Mouse (Mus musculus) forebrain, embryonic 14.5 days (tissue): ENCODE results near the gene Vnn3. TPM values are rescaled to one million over a fixed set of nuclear protein-coding genes. Genes with fewer than 3 reads are reported as not detected.

Experiments
- ATAC-seq: fragments of 200-750 bp; cut with Nextera tagmentation; 2 replicates; pipeline ENCODE4 v1.8.0; 2017; ENCODE audit warnings: mild to moderate bottlenecking, moderate library complexity
- DNase-seq: peaks from one replicate; pipeline ENCODE4 v3.0.0-alpha.2; 2015; ENCODE audit warnings: low spot score
- H3K27ac ChIP-seq: fragments of 300-500 bp; sonication (generic); 2 replicates; pipeline ENCODE4 v1.5.1; 2014; ENCODE audit warnings: low read depth, mild to moderate bottlenecking, control low read depth, low read length, moderate library complexity
- H3K27me3 ChIP-seq: fragments of 300-500 bp; sonication (generic); replicated peaks from 2 replicates; pipeline ENCODE4 v1.6.1; 2014; ENCODE audit warnings: low read length, control low read depth, mixed read lengths; ENCODE audit not compliant: control insufficient read depth, insufficient read depth
- H3K36me3 ChIP-seq: fragments of 300-500 bp; sonication (generic); 2 replicates; pipeline ENCODE4 v1.6.1; 2014; ENCODE audit warnings: low read length, control low read depth; ENCODE audit not compliant: control insufficient read depth, insufficient read depth
- H3K4me1 ChIP-seq: fragments of 300-500 bp; sonication (generic); 2 replicates; pipeline ENCODE4 v1.6.1; 2014; ENCODE audit warnings: antibody characterized with exemption, low read length, control low read depth; ENCODE audit not compliant: control insufficient read depth, insufficient read depth
- H3K4me2 ChIP-seq: fragments of 300-500 bp; sonication (generic); 2 replicates; pipeline ENCODE4 v1.6.1; 2014; ENCODE audit warnings: mild to moderate bottlenecking, control low read depth, low read length
- H3K4me3 ChIP-seq: fragments of 300-500 bp; sonication (generic); 2 replicates; pipeline ENCODE4 v1.5.1; 2014; ENCODE audit warnings: low read depth, low read length, control low read depth
- H3K9ac ChIP-seq: fragments of 300-500 bp; sonication (generic); 2 replicates; pipeline ENCODE4 v1.6.1; 2014; ENCODE audit warnings: mild to moderate bottlenecking, low read length, control low read depth, moderate library complexity
- H3K9me3 ChIP-seq: fragments of 300-500 bp; sonication (generic); replicated peaks from 2 replicates; pipeline ENCODE4 v1.6.1; 2016; ENCODE audit warnings: low read length, control low read depth, mixed read lengths; ENCODE audit not compliant: control insufficient read depth
- WGBS: fragments of 180-500 bp; shearing (Covaris S2); extraction: QIAGEN DNeasy Blood & Tissue Kit; methylation state at CpG from one replicate; pipeline ENCODE4 v1.1.7; 2014; 5-methylcytosine and 5-hydroxymethylcytosine counted together
- polyA plus RNA-seq: library from polyadenylated mRNA; unstranded; fragments of >200 nt; fragmentation: Nextera tagmentation; extraction: Ambion mirVana; gene quantifications from 2 replicates; pipeline ENCODE4 v1.2.1, GENCODE M21; 2014

Gene Vnn3
- polyA plus RNA-seq, 1 experiment from 2014 or later, result not detected

GRCm38 (mm10) chr10:23864362-23865312, 13.4 kb downstream of the Vnn3 start:
- Histone ChIP-seq H3K36me3 (no peaks in the 10 kb centered on the region), H3K9me3 (no peaks in the 10 kb centered on the region), H3K4me2 (no peak overlapping the region), H3K27ac (no peak overlapping the region), H3K4me1 (no peaks in the 10 kb centered on the region), H3K4me3 (no peak overlapping the region), H3K9ac (no peak overlapping the region), H3K27me3 (no peaks in the 10 kb centered on the region)
- WGBS, result 78% methylated on average over 9 of the region's 9 CpGs
- no peak for ATAC-seq
- DNase-seq, result peak; percentile 2

GRCm38 (mm10) chr10:23880695-23881094, 29.4 kb downstream of the Vnn3 start:
- Histone ChIP-seq H3K9ac (no peak overlapping the region), H3K9me3 (no peaks in the 10 kb centered on the region), H3K4me3 (no peak overlapping the region), H3K36me3 (no peaks in the 10 kb centered on the region), H3K27me3 (no peaks in the 10 kb centered on the region), H3K4me2 (no peak overlapping the region), H3K4me1 (no peaks in the 10 kb centered on the region), H3K27ac (no peak overlapping the region)
- ATAC-seq, result no peak
- WGBS, result 90% methylated on average over 6 of the region's 6 CpGs
- no peak for DNase-seq

DNA sequence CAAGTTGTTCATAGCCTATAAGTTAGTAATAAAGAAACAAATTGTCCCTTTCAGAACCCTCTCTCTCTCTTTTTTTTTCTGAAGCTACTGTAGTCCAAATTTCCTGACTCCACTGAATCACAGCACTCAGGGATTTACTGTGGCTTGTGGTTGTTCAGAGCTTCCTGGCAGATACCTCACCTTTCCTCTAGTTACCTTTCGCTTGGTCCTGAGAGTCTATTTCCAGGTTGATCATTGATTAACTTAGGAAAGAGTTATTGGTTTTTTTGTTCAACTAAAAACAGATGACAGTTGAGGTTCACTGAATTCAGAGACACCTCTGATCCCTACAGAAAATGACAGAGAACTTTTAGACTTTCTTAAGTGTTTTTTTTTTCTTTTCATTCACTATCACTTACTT, 33.6 kb downstream of the Vnn3 start:
- DNase-seq (no peak), ATAC-seq (no peak)
- Histone ChIP-seq H3K4me2 (no peak overlapping the region), H3K4me1 (no peaks in the 10 kb centered on the region), H3K9ac (no peak overlapping the region), H3K9me3 (no peaks in the 10 kb centered on the region), H3K27ac (no peak overlapping the region), H3K4me3 (no peak overlapping the region), H3K36me3 (no peaks in the 10 kb centered on the region), H3K27me3 (no peaks in the 10 kb centered on the region)
- WGBS, result 93% methylated on average over 1 of the region's 1 CpGs

GRCm38 (mm10) chr10:23886060-23886459, 34.8 kb downstream of the Vnn3 start:
- WGBS, result 81% methylated on average over 3 of the region's 3 CpGs
- DNase-seq (no peak), ATAC-seq (no peak)
- Histone ChIP-seq H3K9me3 (no peaks in the 10 kb centered on the region), H3K9ac (no peak overlapping the region), H3K27ac (no peak overlapping the region), H3K4me1 (no peaks in the 10 kb centered on the region), H3K4me3 (no peak overlapping the region), H3K27me3 (no peaks in the 10 kb centered on the region), H3K4me2 (no peak overlapping the region), H3K36me3 (no peaks in the 10 kb centered on the region)

GRCm38 (mm10) chr10:23892987-23893386, 41.7 kb downstream of the Vnn3 start:
- no peak overlapping the region for H3K4me3 ChIP-seq
- WGBS, result 80% methylated on average over 1 of the region's 1 CpGs
- ATAC-seq, result no peak
- no peaks in the 10 kb centered on the region for H3K4me1 ChIP-seq
- no peaks in the 10 kb centered on the region for H3K36me3 ChIP-seq
- H3K27me3 ChIP-seq, result no peaks in the 10 kb centered on the region
- no peak overlapping the region for H3K4me2 ChIP-seq
- no peak for DNase-seq
- no peak overlapping the region for H3K27ac ChIP-seq
- H3K9me3 ChIP-seq, result no peaks in the 10 kb centered on the region
- H3K9ac ChIP-seq, result no peak overlapping the region

- Histone ChIP-seq H3K4me1 (no peaks in the 10 kb centered on the region), H3K9me3 (no peaks in the 10 kb centered on the region), H3K27ac (no peak within 1 kb of the TSS), H3K27me3 (no peaks in the 10 kb centered on the region), H3K9ac (no peak within 1 kb of the TSS), H3K36me3 (no peaks in the 10 kb centered on the region), H3K4me3 (no peak within 1 kb of the TSS), H3K4me2 (peak within 1 kb of the TSS; percentile 26; the same call in 1 of the 2 replicates)
- 45% methylated on average over 21 of the region's 21 CpGs for WGBS
- ATAC-seq (no peak), DNase-seq (no peak)
Measured at GRCm38 (mm10) chr10:23894601-23895349, 43.5 kb downstream of the Vnn3 start, which contains the start of gene Vnn1. Vnn1 (plus strand) TSS chr10:23894688.

GRCm38 (mm10) chr10:23895376-23895775, 44.1 kb downstream of the Vnn3 start:
- no peaks in the 10 kb centered on the region for H3K36me3 ChIP-seq
- H3K4me3 ChIP-seq, result no peak overlapping the region
- no peaks in the 10 kb centered on the region for H3K9me3 ChIP-seq
- H3K27ac ChIP-seq, result no peak overlapping the region
- H3K9ac ChIP-seq, result no peak overlapping the region
- H3K4me2 ChIP-seq, result no peak overlapping the region
- ATAC-seq, result no peak
- no peak for DNase-seq
- WGBS, result 84% methylated on average over 7 of the region's 7 CpGs
- no peaks in the 10 kb centered on the region for H3K4me1 ChIP-seq
- H3K27me3 ChIP-seq, result no peaks in the 10 kb centered on the region

DNA sequence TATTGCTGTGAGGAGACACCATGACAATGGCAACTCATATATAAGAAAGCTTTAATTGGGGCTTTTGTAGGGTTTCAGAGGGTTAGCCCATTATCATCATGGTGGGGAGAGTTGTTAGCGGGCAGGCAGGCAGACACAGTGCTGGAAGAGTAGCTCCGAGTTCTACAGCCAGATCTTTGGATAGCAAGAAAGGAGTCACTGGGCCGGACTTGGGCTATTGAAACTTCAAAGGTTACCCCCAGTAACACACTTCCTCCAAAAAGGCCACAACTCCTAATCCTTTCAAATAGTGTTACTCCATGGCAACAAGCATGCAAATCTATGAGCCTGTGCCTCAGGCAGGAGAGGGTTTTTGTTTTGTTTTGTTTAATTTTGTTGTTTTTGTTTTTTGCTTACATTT, 49.9 kb downstream of the Vnn3 start:
- Histone ChIP-seq H3K4me2 (no peak overlapping the region), H3K27me3 (no peaks in the 10 kb centered on the region), H3K27ac (no peak overlapping the region), H3K4me3 (no peak overlapping the region), H3K4me1 (no peaks in the 10 kb centered on the region), H3K36me3 (no peaks in the 10 kb centered on the region), H3K9ac (no peak overlapping the region), H3K9me3 (no peaks in the 10 kb centered on the region)
- WGBS, result 7% methylated on average over 3 of the region's 3 CpGs
- DNase-seq (peak; percentile 9), ATAC-seq (peak; percentile 40; the same call in 1 of the 2 replicates)

- no peaks in the 10 kb centered on the region for H3K9me3 ChIP-seq
- H3K9ac ChIP-seq, result no peak overlapping the region
- WGBS, result 93% methylated on average over 1 of the region's 1 CpGs
- no peaks in the 10 kb centered on the region for H3K36me3 ChIP-seq
- H3K4me2 ChIP-seq, result no peak overlapping the region
- DNase-seq (no peak), ATAC-seq (no peak)
- no peaks in the 10 kb centered on the region for H3K4me1 ChIP-seq
- no peak overlapping the region for H3K4me3 ChIP-seq
- H3K27me3 ChIP-seq, result no peaks in the 10 kb centered on the region
- no peak overlapping the region for H3K27ac ChIP-seq
Measured at GRCm38 (mm10) chr10:23905661-23906060, 54.4 kb downstream of the Vnn3 start.
